Mouse (Mus musculus) lung, postnatal 0 days (tissue): Measurements from ENCODE around the gene Rsph6a.

Experiments
- CTCF ChIP-seq: IDR thresholded peaks from 2 replicates; pipeline ENCODE4 v1.5.1; 2016; ENCODE audit warnings: antibody characterized with exemption, mild to moderate bottlenecking
- EP300 ChIP-seq: IDR thresholded peaks from 2 replicates; pipeline ENCODE4 v1.6.1; 2016; ENCODE audit warnings: antibody characterized with exemption, mild to moderate bottlenecking, control low read depth

DNA sequence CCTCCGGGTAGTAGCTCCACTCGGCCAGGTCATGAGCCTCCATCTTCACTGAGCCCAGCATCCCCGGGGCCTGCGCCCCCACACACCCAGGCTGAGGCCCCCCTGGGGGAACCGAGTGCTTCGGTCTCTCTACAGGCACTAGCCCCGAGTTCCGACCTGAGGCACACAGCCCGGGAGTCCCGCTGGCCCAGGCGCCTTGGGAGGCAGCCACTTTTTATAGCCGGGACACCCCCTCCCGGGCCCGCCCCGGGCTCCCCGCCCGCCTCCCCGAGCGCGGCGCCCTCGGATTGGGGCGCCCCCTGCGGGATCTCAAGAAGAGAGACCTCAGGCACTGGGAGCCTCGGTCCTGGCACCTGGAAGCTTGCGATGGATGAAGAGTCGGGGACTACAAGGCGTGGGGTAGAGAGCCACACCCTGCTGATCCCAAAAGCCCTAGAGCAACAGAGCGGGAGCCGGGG lies 31.1 kb upstream of the Rsph6a start, which contains the start of gene Foxa3:
- TF ChIP-seq CTCF (peak; percentile 51), EP300 (no peak)
